Mouse (Mus musculus) lung, adult 2 months (tissue): Measurements from ENCODE around the gene Dcakd. TPM values are rescaled to one million over a fixed set of nuclear protein-coding genes. Genes with fewer than 3 reads are reported as not detected.
A peak's percentile ranks its signal among the peaks of the same experiment; 100 is the strongest.

Experiments used
- DNase-seq: peaks from one replicate; pipeline ENCODE4 v3.0.0; 2022
- H3K4me1 ChIP-seq: fragments of 200-500 bp; 2 replicates; pipeline ENCODE4 v1.6.1; 2011; ENCODE audit warnings: low read length; ENCODE audit not compliant: control insufficient read depth, insufficient read depth
- H3K4me3 ChIP-seq: fragments of 200-500 bp; replicated peaks from 2 replicates; pipeline ENCODE3; 2011; ENCODE audit warnings: low read depth, mild to moderate bottlenecking, control low read depth, low read length; ENCODE audit errors: extremely low read depth
- CTCF ChIP-seq: fragments of 200-500 bp; IDR thresholded peaks from 2 replicates; pipeline ENCODE4 v1.5.1; 2011; ENCODE audit warnings: mild to moderate bottlenecking, low read length, control low read depth; ENCODE audit not compliant: insufficient read depth
- POLR2A ChIP-seq: fragments of 200-500 bp; IDR thresholded peaks from 2 replicates; pipeline ENCODE4 v1.6.1; 2011; ENCODE audit warnings: low read depth, mild to moderate bottlenecking, control low read depth, low read length, borderline replicate concordance; ENCODE audit errors: extremely low read depth
- WGBS: fragments of 180-500 bp; shearing (Covaris S2); methylation state at CpG from one replicate; pipeline ENCODE4 v1.1.7; 2018; 5-methylcytosine and 5-hydroxymethylcytosine counted together
- polyA plus RNA-seq: library from polyadenylated mRNA; depleted of rRNA; stranded (reverse); fragments of >200 nt; gene quantifications from 2 replicates; pipeline ENCODE4 v1.2.3, GENCODE M21; 2012; rRNA removed

Gene Dcakd
- polyA plus RNA-seq, 1 experiment = 54.4 TPM

DNA sequence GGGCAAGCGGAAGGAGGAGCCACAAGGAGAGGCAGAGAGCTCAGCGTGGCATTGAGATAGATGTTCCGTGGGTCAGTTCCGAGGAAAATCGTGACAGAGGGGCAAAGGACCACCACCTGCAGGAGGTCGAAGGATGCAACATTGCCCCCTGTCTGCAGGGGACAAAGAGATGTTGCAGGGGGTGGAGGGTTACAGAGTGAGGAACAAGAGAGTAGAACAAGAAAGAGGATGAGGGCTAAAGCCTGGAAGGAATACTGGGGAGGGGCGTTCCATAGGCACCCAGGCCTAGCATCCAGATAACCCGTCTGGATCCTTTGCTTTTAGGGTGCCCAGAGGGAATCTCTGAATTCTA, 81.2 kb downstream of the Dcakd start:
- Histone ChIP-seq H3K4me1 (peaks cover 5% of the 10 kb centered on the region), H3K4me3 (no peak overlapping the region)
- no peak for DNase-seq
- TF ChIP-seq CTCF (no peak), POLR2A (no peak)
- WGBS = 5% methylated on average over 8 of the region's 8 CpGs

DNA sequence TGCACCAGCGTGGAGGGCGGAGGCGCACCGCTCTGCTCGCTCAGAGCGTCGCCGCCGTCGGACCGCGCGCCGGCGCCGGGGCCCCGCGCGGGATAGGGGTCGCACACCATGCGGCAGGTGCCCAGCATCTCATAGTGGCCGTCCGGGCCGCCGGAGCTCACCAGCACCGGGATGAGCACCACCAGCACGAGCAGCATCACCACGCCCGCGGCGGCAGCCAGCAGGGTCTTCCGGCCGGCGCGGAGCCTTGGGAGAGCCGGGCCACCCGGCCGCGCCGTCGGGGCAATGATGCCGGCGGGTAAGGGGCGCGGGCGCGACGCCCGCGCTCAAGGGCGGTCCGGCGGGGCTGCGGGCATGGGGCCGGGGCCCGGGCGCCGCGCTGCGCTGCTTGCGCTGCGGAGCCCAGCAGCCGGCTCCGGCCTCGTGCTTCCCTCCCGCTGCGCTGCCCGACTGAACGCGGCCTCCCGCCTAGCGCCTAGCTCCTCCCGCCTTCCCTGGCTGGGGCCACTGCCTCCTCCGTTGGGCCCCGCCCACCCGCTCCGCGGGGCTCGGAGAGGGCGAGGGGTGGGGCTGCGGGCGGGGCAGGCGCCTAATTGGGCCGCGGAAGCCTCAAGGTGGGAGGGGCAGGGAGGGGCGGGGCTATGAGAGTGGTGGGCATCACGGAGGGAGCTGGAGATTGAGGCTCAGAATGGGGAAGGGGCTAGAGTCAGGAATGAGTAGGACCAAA, 81.7 kb downstream of the Dcakd start, which contains the start of gene C1ql1:
C1ql1 (minus strand) TSS at position 424 of the 727 bp plus-strand sequence.
- no peak within 1 kb of the TSS for H3K4me3 ChIP-seq
- peaks cover 5% of the 10 kb centered on the region for H3K4me1 ChIP-seq
- DNase-seq = peak; percentile 74
- TF ChIP-seq POLR2A (no peak), CTCF (no peak)
- WGBS = 1% methylated on average over 85 of the region's 87 CpGs

DNA sequence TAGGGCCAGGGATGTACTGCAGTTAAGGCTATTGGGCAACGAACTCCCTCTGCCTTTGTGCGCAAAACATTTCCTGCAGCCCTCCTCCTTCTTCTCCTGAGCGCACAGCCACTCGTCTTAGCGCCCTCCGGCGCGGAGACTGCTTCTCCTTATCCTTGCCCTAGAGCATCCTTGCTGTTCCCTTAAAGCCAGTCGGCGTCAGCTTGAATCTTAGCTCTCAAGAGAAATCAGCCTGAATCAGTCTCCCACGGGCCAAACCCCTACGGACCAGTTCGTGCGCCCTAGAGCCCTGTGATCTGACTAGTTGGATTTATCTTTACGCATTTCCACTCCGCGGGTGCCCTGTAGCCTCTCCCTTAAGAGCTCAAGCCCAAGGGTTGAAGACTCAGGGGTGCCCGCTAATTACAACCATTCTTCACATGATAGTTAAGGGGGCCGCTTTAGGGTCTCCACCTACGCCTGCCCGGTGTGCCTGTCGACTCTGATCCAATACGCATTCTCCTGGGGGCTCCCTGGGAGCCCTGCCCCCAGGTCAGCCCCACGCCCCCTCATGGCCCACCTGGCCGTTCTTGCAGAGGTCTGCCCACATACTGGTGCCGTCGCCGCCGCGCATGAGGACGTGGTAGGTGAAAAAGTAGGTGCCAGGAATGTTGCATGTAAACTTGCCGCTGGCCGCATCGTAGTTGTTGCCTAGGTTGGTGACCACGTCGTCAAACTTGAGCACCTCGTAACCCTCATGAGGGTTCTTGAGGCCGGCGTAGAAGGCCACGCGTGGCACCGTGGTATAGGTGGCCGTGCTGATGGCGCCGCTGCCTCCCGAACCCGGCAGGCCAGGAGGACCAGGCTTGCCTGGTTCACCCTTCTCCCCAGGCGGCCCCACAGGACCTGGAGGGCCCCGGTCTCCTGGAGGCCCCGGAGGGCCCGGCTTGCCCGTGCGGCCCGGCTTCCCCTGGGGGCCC, 82.5 kb downstream of the Dcakd start:
- TF ChIP-seq CTCF (no peak), POLR2A (no peak)
- peaks cover 5% of the 10 kb centered on the region for H3K4me1 ChIP-seq
- H3K4me3 ChIP-seq = no peak overlapping the region
- no peak for DNase-seq
- WGBS = 4% methylated on average over 54 of the region's 54 CpGs

Other genes starting within 250 kb of the Dcakd start
- 9.1 and 14.8 TPM in 2 replicates for gene Gjc1, start 208.6 kb downstream of the Dcakd start, polyA plus RNA-seq
- gene Higd1b, start 192.5 kb downstream of the Dcakd start, polyA plus RNA-seq = 52.5 and 72.6 TPM in 2 replicates
- 74.5 and 77.7 TPM in 2 replicates for gene Eftud2, start 147.3 kb downstream of the Dcakd start, polyA plus RNA-seq
- 1.00 and 1.3 TPM in 2 replicates for gene Ccdc103, start 147.1 kb downstream of the Dcakd start, polyA plus RNA-seq
- gene Fam187a, start 143.2 kb downstream of the Dcakd start, polyA plus RNA-seq = 0.11 and 0.19 TPM in 2 replicates
- gene Gfap, start 127.4 kb downstream of the Dcakd start, polyA plus RNA-seq = 0.15 and 0.24 TPM in 2 replicates
- 0.61 and 0.99 TPM in 2 replicates for gene Kif18b, start 103.2 kb downstream of the Dcakd start, polyA plus RNA-seq
- 0.22 TPM in 2 replicates for gene C1ql1, start 81.6 kb downstream of the Dcakd start, polyA plus RNA-seq
- gene Nmt1, start 143 bp downstream of the Dcakd start, polyA plus RNA-seq = 24.0 and 32.2 TPM in 2 replicates
- gene Plcd3, start 73.3 kb upstream of the Dcakd start, polyA plus RNA-seq = 11.0 and 17.2 TPM in 2 replicates
- gene Acbd4, start 73.3 kb upstream of the Dcakd start, polyA plus RNA-seq = 41.1 and 46.5 TPM in 2 replicates
- 15.2 and 16.0 TPM in 2 replicates for gene Hexim1, start 87.9 kb upstream of the Dcakd start, polyA plus RNA-seq
- 2.9 and 4.7 TPM in 2 replicates for gene Hexim2, start 104.1 kb upstream of the Dcakd start, polyA plus RNA-seq
- gene Fmnl1, start 142.8 kb upstream of the Dcakd start, polyA plus RNA-seq = 26.4 and 31.7 TPM in 2 replicates
- gene 1700023F06Rik, start 180.2 kb upstream of the Dcakd start, polyA plus RNA-seq = 0.41 and 0.50 TPM in 2 replicates
- not detected in 2 replicates for gene Spata32, start 190.1 kb upstream of the Dcakd start, polyA plus RNA-seq
- gene Map3k14, start 239.1 kb upstream of the Dcakd start, polyA plus RNA-seq = 16.3 and 19.7 TPM in 2 replicates